Mouse (Mus musculus) layer of hippocampus, postnatal 10 days (tissue): ENCODE results near the gene Gstm4. TPM values are rescaled to one million over a fixed set of nuclear protein-coding genes. Genes with fewer than 3 reads are reported as not detected.

Source experiments
- DNase-seq, 2 experiments: peaks; one replicate each; pipeline ENCODE4 v3.0.0; 2021; ENCODE audit warnings: low spot score in 2 of 2
- long read RNA-seq: library from polyadenylated mRNA; stranded (forward); transcript quantifications from one replicate; pipeline ENCODE4 v2.0.0, GENCODE M21; 2023
- total RNA-seq, 2 experiments: library from RNA; stranded (reverse); gene quantifications; 2 replicates each; pipeline ENCODE4 v1.2.3; 2021

Gene Gstm4
- 10 to 100 TPM; 13.4 TPM for total RNA-seq
- long read RNA-seq, transcript Gstm4-201 (8 exons, 1,707 nt) = major isoform, 8 of 23 reads
- long read RNA-seq, partial matches to known transcripts = 1 of 23 reads
- long read RNA-seq, other reads (novel, unspliced or antisense) = 13 of 23 reads

DNA sequence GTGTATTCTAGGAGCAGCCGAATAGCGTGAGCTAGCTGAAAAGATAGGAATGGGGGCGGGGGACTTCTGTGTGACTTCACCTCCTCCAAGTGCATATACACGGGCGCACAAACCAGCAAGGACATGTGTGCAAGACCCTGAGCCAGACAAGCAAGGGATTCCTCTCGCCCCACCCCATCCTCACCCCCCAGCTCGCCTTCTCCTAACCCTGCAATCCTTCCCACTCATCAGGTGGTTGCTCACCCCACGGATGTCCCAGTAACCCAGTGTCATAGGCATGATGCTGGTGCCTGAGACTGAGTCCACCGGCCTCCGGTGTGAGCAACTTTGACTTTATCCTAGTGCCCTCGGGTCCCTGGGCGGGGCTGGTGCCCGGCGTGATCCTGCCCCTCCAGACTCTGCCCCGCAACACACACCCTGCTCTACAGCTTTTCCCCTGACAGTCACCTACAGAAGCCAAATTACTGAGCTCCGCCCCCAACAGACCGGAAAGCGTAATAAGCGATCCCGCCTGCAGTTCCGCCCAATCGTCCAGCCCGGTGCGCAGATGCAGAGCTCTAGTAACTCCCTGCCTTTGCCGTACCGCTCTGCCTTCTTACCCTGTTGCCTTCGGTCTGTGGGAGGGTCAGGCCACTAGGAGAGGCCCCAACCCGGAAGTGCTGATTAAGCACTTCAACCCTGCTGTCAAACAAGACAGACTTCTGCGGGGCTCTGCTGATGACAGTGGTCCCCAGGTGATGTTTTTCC, at the start of gene Gstm4:
TSS of gene Gstm4 (minus strand) at position 501 of the 747 bp plus-strand sequence.
- peak; percentile 73 to 85 for DNase-seq

DNA sequence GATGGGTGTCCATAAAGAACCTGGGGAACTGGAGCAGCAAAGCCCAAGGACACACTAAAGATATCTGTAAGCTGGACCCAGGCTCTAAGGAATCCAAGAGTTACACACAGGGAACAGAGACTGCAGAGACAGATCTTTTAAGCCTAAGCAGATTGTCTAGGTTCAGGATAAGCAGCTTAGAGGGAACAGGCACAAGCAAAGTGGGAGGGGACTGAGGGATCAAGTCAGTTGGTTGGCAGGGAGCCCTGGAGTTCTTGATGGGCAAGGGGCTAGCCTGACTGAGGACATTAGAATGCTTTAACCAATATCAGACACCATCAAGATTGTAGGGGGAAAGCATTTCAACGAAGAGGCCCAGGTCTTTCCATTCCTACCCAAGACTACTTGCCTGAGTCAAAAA, 49.5 kb upstream of the Gstm4 start:
- DNase-seq = no peak

DNA sequence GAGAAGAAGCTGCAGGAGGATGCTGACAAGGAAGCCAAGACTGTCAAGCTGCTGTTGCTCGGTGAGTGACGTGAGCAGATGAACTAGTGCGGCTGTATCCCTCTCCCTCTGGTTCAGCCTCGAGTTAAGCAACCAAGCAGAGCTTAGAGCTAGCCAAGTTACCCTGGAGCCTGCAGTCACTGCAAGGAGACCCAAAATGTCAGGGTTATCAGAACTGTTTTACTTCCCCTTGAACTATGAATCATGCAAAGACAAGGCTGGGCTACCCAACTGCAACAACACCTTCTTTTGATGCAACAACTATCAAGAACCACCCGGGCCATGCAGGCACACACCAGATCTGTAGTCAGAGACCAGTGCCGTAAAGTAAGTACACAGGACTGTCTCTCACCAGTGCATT, 48.6 kb upstream of the Gstm4 start:
- no peak for DNase-seq

GRCm38 (mm10) chr3:108092536-108093115, 47.9 kb upstream of the Gstm4 start, which contains the start of gene Gnat2:
TSS of gene Gnat2 (plus strand) at chr3:108092789.
- no peak for DNase-seq

GRCm38 (mm10) chr3:108092030-108092429, 47.3 kb upstream of the Gstm4 start:
- DNase-seq = no peak

- DNase-seq = no peak
Observed at GRCm38 (mm10) chr3:108090561-108090960, 45.9 kb upstream of the Gstm4 start.

DNA sequence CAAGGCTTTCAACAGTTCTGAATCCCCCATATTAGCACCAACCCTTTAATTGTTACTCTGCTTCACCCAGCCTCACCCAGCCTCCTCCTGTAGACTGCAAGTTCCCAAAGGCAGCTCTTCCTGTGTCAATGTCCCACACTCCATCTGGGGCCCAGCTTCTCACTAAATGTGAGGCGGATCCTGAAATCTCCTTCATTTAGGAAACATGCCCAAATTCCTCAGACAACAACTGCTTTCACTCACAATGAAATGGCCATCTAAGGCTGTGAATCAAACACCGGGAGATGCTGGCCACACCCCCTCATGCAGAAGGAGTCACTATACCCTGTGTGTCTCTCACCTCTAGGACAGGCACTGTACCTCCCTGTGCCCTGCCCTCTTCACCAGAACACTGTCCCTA, 45.2 kb upstream of the Gstm4 start:
- DNase-seq = no peak

GRCm38 (mm10) chr3:108088842-108089380, 44.2 kb upstream of the Gstm4 start:
- DNase-seq = no peak

DNA sequence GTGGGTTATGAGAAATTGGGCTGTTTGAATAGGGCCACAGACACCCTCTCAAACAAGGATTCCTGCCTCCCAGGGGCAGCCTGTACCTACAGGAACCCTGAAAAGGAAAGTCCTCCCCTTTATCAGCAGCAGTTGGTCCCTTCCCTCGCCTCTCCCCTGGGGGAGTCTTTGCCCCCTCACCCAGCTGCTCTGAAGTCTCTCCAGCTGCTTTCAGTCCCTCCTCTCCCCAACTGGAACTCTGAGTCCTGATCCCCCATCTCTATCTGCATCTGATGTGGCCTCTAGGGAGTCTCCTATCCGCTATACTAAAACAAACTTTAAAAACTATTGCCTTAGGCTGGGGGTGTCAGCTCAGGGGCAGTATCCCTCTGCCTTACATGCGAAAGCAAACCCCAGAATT, 42.6 kb upstream of the Gstm4 start:
- DNase-seq = no peak

DNA sequence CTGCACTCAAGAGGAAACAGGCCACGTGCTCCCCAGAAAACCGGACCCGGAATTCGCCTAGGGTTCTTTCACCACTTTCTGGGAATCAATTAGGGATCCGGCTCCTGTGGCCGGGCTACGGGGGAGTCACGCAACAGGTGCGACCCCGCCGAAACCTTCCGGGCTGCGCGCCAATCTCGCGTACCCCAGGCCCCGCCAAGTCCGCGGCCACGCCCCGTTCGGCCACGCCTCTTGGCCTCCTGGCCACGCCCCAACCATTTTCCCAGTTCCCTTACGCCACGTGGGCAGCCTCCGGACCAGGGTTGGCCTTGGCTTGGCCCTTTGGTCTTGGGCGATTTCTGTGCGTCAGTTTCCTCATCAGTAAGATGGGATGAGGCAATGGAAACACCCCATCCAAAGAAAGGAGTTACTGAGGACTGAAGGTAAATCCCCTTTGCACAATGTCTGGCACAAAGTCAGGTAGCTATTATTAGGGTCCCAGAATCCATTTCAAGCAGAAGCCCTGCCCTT, 41.8 kb upstream of the Gstm4 start, which contains the start of gene Ampd2:
TSS of gene Ampd2 (minus strand) at position 182 of the 510 bp plus-strand sequence.
- peak; percentile 60 to 72 for DNase-seq

- peak; percentile 50 to 66 for DNase-seq
Observed at GRCm38 (mm10) chr3:108085721-108086469, 41.2 kb upstream of the Gstm4 start.

DNA sequence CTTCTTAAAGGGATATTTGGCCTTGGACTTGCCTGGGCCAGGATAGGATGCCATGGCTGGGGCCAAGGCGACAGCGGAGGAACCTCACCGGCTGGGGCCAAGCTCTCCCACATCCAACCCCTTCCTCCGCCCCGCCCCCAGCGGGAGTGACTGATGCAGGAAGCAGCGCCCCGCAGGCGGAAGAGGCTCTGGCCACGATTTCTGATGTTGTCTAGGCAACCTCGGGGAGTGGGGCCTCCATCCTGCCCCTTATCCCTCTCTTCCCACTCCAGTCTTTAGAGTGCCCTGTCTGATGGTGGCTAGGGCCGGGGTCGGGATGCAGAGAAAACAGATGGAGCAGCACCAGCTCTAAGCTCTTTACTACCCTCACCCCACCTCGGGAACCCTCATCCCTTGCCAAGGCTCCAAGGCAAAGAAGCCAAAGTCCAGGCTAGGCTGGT, 40.6 kb upstream of the Gstm4 start:
- peak; percentile 89 to 94 for DNase-seq

DNA sequence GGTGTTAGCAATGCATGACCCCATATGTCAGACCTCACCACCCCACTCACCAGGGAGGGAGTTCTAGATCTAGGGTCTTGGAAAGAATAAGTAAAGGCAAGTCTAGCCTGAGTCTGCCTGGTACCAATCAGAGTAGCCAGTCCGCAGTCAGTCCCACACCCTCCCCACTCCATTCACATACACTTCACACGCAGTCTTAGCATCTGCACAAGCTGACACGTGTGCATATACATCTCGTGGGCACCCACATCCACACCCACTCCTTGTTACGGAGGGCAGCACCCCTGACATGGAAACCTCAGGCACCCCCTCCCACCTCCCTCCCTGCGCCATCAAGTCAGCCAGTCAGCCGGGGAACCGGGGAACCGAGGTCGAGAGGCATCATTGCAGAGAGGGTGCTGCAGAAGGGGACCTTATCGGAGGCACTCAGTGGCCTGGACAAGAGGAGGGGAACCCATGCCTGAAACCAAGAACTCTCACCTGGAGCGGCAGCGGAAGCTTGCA, 40.1 kb upstream of the Gstm4 start:
- no peak for DNase-seq

- DNase-seq = no peak
Observed at GRCm38 (mm10) chr3:108083904-108084407, 39.3 kb upstream of the Gstm4 start.

GRCm38 (mm10) chr3:108083161-108083560, 38.5 kb upstream of the Gstm4 start:
- DNase-seq = no peak

DNA sequence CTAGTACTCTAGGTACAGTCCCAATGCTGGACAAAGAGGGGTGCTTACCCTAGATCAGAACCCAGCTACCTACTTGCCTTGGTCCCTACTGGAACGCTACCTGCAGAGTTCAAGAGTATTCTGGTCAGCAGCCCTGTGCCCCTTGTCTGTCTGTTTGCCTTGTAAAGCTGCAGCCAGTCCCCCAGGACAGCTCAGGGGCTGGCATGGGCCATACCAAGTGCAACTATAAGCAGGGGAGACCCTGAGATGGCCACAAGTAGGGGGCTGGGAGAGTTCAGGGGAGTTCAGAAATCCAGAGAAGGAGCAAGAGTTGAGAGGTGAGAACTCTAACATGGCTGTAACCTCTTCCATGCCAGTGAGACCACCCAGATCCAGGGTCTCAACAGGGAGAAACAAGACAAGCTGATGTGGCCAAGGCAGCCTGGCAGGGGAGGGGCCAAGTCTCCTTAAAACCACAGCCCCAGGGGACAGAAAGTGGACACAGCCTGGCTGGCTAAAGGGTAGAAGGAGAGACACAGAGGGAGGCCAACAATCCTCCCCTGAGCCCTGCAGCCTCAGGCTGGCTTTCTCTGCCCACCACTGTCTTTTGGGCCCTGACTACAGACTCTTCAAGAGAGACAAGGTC, 37.7 kb upstream of the Gstm4 start:
- DNase-seq = no peak

DNA sequence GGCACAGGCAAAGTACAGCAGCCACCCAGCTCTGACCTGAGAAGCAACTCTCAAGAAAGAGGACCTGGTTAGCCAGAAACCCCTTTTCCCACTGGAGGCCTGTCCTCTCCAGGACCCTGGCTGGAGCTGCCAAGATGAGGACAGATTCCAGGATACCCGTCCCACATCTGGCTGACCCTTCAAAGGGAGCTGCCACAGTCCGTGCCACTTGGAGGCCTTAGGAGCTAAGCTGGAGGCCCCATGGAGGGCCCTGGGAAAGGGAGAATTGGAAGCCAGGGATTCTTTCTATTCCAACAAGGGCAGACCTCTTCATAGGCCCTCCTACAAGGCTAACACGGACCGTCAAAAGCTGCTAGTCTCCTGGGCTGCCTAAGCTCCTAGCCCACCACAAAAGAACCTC, 37.0 kb upstream of the Gstm4 start:
- no peak for DNase-seq

DNA sequence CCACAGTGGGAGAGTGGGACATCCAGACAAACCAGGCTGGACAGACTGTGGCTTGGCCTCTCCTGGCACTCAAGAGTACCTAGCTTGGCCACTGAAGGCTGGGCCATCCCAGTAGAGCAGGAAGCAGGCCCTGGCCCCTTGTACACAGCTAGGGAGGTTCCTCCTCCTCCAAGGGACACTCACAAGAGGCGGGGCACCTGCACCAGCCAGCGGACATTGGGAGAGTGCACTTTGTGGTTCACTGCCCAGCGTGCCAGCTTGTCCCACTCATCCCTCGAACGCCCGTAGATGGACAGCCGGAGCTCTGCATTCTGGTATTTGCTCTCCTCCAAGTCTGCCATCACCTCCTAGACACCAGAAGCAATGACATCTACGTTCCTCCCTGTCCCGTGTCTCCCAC, 32.1 kb upstream of the Gstm4 start:
- DNase-seq = no peak

- DNase-seq = no peak
Observed at GRCm38 (mm10) chr3:108072983-108073569, 28.4 kb upstream of the Gstm4 start.
